Mouse (Mus musculus): ENCODE measurements at regions not wholly inside any gene's neighbourhood (a gene's known extent, or its start where the extent isn't known, plus 50 kb on each side); places are given as distances from the start of the nearest gene placed in this dataset.

GRCm38 (mm10) chr4:53253680-53254079, 94.0 kb upstream of the Abca1 start:
- TF ChIP-seq POLR2A (IDR thresholded peaks at IDR 0.05; ENCODE audit: low read depth, low read length) (no peak), MAX (IDR thresholded peaks at IDR 0.05; ENCODE audit: low read length) (no peak), CTCF (conservative IDR thresholded peaks at IDR 0.05 in 1 of 2, IDR thresholded peaks at IDR 0.05 in 1 of 2; ENCODE audit: low read depth in 2 of 2, low read length in 2 of 2) (no peak), EP300 (IDR thresholded peaks at IDR 0.05; ENCODE audit: low read length) (no peak), ETS1 (conservative IDR thresholded peaks at IDR 0.05; ENCODE audit: low read depth, low read length) (no peak), MYC (IDR thresholded peaks at IDR 0.05; ENCODE audit: low read depth, low read length) (no peak), TBP (conservative IDR thresholded peaks at IDR 0.05; ENCODE audit: low read depth, low read length) (no peak)
